Mouse (Mus musculus) thymus, postnatal 0 days (tissue): ENCODE measurements around the gene St6gal1. TPM values are rescaled to one million over a fixed set of nuclear protein-coding genes. Genes with fewer than 3 reads are reported as not detected.

Source experiments
- DNase-seq: peaks from one replicate; pipeline ENCODE4 v3.0.0-alpha.2; 2015; ENCODE audit warnings: low spot score
- polyA plus RNA-seq: library from polyadenylated mRNA; unstranded; fragments of >200 nt; fragmentation: Nextera tagmentation; extraction: Ambion mirVana; gene quantifications from 2 replicates; pipeline ENCODE4 v1.2.1, GENCODE M21; 2015

Gene St6gal1
- polyA plus RNA-seq, 1 experiment from 2014 or later, result 42.2 TPM

DNA sequence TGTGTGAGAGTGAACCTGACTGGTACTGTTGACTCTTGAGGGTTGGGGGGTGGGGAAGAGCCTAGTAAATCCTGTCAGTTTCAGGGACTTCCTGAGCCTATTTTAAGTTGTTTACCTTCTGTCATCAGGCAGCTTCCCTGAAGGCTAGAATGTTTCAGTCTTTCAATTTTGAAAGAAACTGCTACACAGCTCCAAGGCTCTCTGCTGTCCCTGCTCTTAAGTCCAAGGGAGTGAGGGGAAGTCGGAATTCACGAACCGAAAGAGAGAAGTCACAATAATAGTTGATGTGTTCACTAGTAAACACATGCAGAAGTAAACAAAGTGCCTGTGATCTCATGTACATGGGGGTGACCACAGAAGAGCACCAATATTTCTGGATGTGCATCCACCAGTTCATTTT lies 72.2 kb downstream of the St6gal1 start:
- no peak for DNase-seq

DNA sequence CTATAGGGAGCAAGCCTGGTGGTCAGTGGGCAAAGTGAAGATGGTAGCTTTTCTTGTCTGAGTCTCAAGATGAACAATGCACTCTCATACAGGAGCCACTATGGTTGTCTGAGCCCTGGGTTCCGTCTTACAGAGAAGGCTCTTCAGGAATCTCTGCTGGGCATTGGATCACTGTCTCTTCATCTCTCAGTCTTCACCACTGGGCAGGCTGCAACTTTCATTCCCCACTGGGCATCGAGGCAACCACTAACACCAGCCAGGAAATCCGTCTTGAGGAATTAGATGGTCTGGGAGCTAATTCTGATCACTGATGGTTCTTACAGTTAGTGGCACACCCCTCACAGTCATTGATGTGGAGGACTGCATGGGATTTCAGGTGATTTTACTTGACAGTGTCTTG lies 73.9 kb downstream of the St6gal1 start:
- DNase-seq, result no peak

DNA sequence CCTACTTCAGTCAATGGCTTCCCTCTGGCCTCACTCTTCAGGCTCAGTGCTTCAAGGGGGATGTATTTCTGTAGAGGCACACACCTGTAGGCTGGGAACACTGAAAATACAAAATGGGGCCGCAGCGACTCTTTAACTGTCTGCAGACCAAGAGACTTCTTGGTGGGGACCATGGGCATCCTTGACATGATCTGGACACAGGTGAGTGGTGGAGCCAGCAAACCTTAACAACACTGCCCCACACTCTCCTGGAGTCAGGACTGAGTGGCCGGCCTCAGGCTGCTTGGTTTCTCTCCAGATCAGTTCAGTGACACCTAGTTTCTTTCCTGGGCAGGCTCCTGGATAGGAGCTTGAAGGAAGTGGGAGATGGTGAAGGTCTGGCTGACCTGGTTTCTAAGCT lies 74.4 kb downstream of the St6gal1 start:
- DNase-seq, result no peak

DNA sequence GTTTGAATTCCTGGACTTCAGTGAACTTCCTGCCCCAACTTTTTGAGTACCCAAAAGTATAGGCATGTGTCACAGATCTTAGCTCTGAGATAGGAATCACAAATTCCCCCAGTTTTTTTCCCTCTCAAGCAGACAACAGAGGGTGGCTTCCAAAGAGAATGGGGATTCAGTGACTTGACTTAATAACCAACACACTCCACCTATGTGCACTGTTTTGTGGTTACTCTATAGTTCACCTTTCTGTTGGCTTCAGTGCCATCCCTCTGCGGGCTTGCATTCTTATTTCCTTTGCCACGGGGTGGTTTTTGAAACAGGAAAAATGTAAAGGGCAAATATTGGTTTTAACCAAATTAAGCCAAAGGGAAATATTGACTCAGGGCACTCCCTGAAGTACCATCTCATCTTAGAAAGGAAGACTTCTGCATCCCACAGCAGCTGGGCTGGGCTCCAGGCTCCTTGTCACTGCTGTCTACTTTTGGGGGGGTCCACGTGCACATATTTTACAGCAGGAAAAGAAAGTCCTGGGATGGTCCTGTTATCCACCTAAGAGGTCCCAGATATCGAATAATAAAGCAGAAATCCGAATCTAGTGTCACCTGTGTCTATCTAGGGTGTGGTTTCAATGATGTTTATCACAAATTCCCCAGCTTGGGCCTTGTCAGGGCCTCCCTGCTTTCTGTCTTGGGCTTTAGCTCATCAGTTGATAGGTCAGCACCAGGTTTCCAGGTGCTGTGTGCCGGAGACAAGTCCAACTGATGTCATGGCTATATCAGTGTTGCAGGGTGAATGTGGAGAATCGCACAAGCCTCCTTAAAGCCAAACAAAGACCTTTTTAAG lies 75.6 kb downstream of the St6gal1 start:
- no peak for DNase-seq

DNA sequence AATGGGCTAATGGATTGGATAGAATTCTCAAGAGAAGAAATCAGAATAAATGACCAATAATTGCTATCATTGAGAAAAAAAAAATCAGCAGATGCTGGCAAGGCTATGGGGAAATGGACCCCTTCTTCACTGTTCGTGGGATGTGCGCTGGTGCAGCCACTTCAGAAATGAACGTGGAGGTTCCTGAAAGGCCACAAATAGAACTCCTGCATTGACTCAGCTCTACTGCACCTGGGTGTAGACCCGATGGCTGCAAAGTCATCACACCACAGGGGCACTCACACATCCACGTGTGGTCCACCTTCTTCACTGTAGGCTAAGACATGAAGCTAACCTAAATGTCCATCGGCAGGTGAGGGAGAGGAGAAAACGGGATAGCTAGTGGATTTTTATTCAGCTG lies 77.2 kb downstream of the St6gal1 start:
- DNase-seq, result no peak

DNA sequence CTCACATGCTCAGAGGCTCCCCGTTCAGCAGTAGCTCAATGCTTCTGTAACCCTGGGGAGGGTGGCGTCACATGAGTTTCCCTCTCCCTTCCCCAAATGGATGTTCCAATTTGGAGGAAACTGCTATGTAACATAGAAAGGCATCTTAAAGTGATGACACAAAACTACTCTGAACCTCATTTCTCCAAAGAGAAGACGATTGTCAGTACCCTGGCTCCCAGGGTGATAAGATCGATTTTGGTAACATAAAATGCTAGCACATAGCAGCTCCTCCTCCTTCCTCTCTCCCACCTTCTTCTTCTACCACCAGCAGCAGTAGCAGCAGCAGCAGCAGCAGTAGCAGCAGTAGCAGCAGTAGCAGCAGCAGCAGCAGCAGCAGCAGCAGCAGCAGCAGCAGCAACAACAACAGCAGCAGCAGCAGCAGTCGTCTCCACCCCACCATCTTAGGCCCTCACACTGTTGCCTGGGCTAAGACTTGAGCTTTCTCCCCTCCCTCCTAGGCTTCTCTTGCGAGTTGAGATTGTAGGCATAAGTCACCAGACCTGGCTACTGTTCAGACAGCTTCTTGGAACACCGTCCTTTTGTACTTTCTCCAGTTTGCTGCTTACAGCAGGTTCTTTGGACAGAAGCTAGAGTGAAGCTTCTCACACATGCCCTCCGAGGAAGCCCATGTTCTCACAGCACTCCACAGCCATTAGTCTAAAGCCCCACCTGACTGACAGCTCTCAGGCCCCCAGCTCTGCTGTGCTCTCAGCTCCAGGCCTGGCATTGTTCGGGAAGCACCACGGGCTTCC lies 81.5 kb downstream of the St6gal1 start:
- no peak for DNase-seq

DNA sequence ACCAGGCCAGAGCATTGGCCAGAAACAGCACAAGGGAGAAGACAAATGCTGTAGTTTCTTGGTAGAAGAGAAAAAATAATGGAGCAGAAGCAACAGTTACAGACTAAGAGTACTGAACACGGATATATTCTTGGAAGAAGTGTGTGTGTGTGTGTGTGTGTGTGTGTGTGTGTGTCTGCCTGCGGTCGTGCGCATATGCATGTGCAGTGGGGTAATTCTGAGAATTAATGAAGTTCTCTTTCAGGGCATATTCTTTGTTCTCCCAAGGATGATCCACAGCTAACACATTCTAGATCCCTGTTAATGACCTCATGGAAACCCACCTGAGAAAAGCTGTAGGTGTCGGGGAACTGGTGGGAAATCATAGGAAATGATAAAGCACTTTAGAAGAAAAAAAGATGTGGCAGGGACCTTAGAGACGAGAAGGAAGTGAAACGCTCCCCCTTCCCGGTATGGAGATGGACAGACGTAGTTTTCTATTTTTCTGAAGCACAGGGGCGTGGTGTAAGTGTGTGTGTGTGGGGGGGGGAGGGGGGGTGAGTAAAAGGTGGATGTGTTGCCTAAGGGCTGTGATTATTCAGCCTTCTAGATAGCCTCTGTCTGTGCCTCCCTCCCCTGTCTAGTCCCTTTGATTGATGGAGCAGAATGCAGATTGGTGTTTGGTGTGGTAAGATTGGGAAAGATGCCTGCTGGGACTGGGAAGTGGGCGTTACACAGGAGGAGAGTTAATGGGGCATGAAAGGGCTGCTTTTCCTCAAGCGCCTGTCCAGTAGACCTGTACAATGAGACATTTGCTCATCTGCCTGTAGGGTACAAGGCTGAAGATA lies 82.8 kb downstream of the St6gal1 start:
- no peak for DNase-seq

DNA sequence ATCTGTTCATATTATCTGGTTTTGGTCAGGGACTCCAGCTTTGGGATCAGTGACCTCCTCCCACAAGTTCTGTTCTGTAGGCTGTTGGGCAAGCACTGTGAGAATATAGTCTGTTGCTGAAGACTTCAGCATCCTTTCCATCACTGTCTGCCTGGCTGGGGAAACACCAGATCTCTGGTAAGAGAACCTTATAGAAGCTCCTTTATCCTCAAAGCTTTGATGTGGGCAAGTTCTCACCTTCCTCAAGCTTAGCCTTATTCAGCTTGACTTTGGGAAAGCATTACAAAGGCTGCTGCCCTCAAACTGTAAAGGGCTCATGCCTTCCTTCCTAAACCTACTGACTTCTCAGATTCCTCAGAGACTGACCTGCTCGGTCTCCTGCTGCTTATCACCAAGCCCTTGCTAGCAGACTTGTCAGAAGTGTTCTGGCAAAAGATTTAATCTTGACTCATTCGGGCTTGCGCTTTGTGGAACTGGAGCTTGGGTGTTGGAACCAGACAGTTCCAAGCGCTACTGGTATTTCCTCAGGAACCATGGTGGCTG lies 83.5 kb downstream of the St6gal1 start:
- peak; percentile 31 for DNase-seq

DNA sequence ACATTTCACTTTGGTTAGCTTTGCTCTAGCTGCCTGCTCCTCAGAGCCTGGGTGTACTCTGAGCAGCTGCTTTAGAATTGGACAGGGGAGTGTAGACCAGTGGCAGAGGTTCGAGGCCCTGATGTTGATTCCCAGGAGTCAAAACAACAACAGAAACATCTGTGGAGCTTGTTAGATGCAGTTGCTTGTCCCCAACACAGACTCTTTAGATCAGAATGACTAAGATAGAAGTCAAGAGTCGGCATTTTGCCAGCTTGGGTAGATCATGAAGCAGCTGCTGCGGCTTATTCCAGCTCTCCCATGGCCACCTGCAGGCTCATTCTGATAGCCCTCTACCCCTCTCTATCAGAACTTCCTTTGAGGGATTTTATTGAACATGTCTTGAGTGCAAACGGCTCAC lies 84.5 kb downstream of the St6gal1 start:
- DNase-seq, result no peak

DNA sequence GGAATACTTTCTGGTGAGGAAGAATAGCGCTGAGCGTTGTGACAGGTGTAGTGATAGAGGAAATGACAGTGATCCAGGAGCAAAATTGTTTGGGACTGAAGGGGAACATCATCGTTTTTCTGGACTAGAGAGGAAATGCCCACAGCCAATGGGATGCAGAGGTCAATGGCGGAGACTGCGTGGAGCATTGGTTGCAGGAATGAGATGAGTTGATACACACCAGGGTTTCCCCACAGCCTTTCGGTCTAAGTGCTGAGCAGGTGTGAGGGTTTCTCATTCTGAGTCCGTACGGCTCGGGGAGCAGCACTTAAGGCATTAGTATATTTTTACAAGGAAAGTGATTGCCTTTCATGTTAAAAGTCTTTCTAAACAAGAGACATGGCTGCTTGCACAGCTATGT lies 88.1 kb downstream of the St6gal1 start:
- no peak for DNase-seq

DNA sequence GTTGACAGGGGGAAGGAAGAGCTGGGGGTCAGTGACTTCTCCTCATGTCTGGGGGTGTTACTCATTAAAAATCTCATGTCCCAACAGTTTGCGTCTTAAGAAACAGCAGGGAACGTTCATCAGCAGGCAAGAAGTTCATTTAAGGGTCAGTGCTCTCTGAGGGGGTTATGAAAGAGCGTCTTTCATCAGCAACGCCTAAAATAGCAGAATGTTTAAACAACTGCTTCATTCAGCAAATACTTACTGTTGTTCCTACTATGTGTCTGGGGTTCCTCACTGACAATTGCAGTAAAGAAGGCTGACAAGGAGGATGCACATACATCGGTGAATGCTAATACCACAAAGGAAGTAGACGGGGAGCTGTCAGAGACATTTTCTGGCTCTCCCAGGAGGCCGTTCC lies 90.2 kb downstream of the St6gal1 start:
- no peak for DNase-seq

DNA sequence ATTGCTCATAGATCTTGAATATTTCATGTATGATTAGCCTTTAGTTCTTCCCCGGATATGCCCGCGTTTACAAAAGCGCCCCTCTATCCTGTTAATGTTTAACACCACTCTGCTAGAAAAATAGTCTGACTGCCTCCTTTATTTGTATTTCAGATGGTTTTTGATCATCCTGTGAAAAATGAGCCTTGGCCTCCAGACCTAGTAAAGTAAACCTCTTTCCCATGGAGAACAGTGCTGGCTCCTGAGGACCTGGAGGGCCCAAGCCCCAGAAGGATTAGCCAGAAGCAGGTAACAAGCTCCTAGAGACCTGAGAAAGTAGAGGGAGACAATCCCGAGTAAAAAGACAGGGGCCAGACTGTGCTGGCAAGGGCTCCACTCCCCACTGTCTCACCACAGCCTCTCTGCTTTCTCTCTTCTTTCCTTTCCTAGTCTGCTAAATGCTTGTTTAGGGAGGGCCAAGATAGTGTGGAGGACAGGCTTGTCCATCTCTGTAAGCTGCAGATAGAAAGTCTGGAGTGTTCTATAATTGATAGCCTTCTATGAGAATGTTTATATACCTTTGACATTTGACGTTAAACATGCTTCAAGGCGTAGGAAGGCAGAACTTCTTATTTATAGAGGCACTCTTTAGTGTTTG lies 93.0 kb downstream of the St6gal1 start:
- no peak for DNase-seq

DNA sequence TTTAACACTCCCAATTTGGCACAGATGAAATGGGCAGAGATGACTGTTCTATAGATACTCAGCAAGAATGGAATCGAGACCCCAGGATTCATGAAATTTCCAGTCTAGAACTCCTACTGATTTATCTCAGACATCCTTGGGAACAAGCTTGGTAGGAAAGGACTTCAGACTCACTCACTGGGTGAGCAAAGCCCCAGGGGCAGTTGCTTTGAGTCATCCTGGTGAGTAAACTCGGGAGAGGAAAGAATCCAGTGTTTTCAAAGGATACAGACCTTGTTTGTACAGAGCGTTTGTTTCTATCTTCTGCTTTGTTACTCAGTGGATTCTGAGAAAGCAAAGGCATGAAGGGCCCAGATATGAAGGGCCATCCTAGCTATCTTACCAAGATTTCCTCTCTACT lies 95.5 kb downstream of the St6gal1 start:
- no peak for DNase-seq

DNA sequence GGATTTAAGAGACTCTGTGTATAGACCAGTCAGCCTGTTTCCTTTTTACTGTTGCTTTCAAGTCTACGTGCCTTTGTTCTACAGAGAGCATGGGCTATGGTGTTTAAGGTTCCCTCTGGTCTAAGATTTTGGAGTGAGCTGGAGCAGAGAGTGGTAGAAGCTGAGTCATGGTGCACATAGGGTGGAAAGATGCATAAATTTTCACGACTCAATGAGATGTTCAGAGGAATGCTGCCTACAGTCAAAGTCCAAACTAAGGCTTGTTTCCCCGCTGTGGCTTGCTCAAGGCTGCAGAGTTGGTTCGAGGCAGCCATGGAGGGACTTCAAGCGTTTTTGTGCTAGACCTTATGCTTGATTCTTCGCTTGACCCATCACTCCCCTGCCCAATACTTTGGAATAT lies 96.0 kb downstream of the St6gal1 start:
- no peak for DNase-seq

DNA sequence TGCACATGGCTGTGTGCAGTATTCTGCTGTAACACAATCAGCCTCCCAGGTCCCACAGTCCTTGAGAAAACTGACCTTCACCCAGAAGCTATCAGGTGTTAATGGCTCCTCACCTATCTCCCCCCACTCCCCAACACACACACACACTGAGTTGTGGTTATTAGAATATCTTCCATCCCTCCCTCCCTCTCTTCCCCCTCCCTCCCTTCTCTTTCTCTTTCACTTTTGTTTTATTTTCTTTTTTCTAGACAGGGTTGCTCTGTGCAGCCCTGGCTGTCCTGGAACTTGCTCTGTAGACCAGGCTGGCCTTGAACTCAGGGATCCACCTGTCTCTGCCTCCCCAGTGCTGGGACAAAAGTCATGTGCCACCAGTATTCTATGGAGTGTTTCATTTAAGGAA lies 97.9 kb downstream of the St6gal1 start:
- no peak for DNase-seq

DNA sequence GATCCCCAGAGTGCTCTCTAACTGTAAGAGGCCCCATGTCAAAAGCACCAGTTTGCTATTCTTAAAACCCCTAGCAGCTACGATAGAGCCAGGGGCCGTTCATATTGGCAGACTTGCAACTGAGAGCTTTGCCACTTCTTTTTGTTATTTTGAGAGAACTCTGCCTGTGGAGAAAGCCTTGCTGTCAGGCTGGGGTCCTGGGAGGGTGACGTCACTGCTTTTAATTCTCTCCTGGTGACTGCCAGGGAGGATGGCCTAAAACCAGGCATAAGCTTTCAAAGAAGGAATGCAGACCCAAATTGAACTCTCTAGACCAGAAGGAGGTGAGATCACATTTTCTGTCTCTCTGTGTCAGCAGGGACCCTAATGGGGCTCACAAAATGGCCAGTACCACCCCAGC lies 99.4 kb downstream of the St6gal1 start:
- no peak for DNase-seq

DNA sequence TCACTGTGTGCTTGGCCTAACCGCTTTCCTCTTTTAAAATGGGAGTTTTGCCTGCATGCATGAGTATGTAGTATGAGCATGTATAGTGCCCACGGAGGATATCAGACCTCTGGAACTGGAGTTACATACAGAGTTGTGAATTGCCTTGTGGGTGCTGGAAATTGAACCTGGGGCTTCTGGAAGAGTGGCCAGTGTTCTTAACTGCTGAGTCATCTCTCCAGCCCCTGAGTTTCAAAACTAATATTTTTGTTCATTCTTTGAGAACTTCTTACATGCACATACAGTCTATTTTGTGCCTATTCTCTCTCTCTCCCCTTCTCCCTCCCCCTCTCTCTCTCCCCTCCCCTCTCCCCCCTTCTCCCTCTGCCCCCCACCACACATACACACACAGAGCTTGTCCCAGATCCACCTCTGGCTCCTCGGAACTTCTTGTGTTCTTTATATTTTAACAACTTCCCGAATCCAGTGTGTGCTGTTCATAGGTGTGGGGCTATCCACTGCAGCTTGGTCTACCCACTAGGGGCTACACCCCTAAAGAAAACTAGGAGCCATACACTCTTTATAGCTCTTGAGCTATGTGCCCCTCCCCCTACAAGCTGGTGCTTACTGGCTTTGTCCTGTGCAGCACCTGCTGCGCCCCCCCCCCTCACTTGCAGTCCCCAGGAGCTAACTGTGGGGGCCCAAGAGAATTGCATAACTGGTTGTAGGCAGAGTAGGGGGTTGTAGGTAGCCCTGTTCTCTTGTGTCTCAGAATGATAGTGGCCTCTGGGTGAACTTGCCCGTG lies 100.5 kb downstream of the St6gal1 start:
- DNase-seq, result peak; percentile 60

DNA sequence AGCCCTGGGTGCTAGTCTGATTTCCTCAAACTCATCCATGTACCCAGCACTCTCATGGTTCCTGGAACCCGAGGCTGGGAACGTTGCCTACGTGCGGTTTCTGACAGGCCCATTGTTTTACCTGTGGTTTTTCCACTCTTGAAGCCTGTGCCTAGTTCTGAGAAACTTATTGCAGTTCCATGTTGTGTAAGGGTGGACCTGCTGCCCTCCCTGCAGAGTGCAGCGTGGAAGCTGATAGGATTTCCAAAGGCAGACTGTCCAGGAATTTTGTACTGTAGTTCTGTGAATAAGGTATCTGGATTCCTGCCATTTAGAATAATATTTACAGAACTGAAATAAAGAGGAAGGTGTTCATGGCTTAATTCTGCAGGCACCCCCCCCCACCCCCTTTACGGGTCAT lies 102.1 kb downstream of the St6gal1 start:
- DNase-seq, result no peak

DNA sequence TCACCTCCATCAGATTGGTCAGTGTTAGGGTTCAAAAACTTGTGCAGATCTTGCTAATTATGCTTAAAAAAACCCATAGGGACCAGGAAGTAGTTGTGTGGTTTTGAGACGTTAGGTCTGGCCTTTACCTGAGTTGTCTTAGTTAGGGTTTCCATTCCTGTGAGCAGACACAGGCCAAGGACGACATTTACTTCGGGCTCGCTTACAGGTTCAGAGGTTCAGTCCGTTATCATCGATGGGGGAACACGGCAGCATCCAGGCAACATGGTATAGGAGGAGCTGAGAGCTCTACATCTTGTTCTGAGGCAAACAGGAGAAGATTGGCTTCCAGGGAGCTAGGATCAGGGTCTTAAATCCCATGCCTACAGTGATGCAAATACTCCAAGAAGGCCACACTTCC lies 102.7 kb downstream of the St6gal1 start:
- DNase-seq, result no peak

DNA sequence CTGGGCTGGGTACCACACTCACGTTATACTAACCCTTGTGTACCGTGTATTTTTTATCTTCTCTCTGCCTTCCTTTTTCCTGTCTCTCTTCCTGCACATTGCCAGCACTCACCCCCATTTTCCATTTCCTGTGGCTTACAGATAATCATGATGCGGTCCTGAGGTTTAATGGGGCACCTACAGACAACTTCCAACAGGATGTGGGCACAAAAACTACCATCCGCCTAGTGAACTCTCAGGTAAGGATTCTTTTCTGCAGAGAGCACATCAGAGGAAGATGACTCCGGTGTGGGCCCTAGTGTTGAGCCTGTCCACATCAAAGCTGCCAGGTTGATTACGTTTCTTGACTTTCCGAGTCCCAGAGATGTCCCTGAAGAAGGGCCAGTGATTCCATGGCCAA lies 103.7 kb downstream of the St6gal1 start:
- DNase-seq, result peak; percentile 53
